Mouse (Mus musculus) embryonic facial prominence, embryonic 10.5 days (tissue): ENCODE results near the gene Msrb2. TPM values are rescaled to one million over a fixed set of nuclear protein-coding genes. Genes with fewer than 3 reads are reported as not detected.

ENCODE experiments used
- DNase-seq: peaks from one replicate; pipeline ENCODE4 v3.0.0-alpha.2; 2017; ENCODE audit warnings: low spot score
- H3K27ac ChIP-seq: fragments of 300-500 bp; sonication (generic); replicated peaks from 2 replicates; pipeline ENCODE4 v1.5.1; 2016; ENCODE audit warnings: mild to moderate bottlenecking
- H3K27me3 ChIP-seq: fragments of 300-500 bp; sonication (generic); replicated peaks from 2 replicates; pipeline ENCODE4 v1.6.1; 2016; ENCODE audit warnings: low read depth, mild to moderate bottlenecking; ENCODE audit not compliant: poor library complexity, severe bottlenecking
- H3K36me3 ChIP-seq: fragments of 300-500 bp; sonication (generic); replicated peaks from 2 replicates; pipeline ENCODE4 v1.6.1; 2016; ENCODE audit warnings: mild to moderate bottlenecking, moderate library complexity
- H3K4me1 ChIP-seq: fragments of 300-500 bp; sonication (generic); 2 replicates; pipeline ENCODE4 v1.6.1; 2016
- H3K4me3 ChIP-seq: fragments of 300-500 bp; sonication (generic); 2 replicates; pipeline ENCODE4 v1.5.1; 2016; ENCODE audit warnings: mild to moderate bottlenecking, moderate library complexity
- H3K9me3 ChIP-seq: fragments of 300-500 bp; sonication (generic); 2 replicates; pipeline ENCODE4 v1.6.1; 2016; ENCODE audit warnings: mild to moderate bottlenecking
- WGBS: fragments of 180-500 bp; shearing (Covaris S2); methylation state at CpG from one replicate; pipeline ENCODE4 v1.1.7; 2016; 5-methylcytosine and 5-hydroxymethylcytosine counted together
- polyA plus RNA-seq: library from polyadenylated mRNA; unstranded; fragments of >200 nt; fragmentation: Nextera tagmentation; extraction: Ambion mirVana; gene quantifications from 2 replicates; pipeline ENCODE4 v1.2.1, GENCODE M21; 2016

The Msrb2 gene
- polyA plus RNA-seq, 1 experiment from 2014 or later = 22.9 TPM

DNA sequence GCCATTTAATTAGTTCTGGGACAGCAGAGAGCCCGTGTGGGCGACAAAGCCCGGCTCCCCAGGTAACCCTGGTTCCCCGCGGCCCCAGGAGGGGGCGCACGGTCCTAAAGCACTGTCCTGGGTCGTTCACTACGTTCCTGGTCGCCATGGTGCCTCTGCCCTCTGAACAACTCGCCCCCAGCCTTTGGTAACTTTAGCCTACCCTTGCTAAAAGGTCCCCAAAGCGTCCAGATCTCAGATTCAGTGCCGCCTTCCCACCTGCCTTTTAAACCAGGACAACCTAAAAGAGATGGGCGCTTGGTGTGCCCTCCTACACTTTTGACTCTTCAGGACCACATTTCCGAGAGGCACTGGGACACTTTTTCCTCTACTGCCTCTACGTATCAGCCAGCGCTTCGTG is 59.9 kb downstream of the Msrb2 start:
- Histone ChIP-seq H3K4me3 (peak overlapping the region; percentile 41), H3K9me3 (no peaks in the 10 kb centered on the region), H3K27me3 (peaks cover 99% of the 10 kb centered on the region), H3K36me3 (no peaks in the 10 kb centered on the region), H3K4me1 (peaks cover 17% of the 10 kb centered on the region), H3K27ac (no peak overlapping the region)
- DNase-seq = peak; percentile 65
- whole genome bisulfite sequencing = under 1% methylated on average over 18 of the region's 18 CpGs

DNA sequence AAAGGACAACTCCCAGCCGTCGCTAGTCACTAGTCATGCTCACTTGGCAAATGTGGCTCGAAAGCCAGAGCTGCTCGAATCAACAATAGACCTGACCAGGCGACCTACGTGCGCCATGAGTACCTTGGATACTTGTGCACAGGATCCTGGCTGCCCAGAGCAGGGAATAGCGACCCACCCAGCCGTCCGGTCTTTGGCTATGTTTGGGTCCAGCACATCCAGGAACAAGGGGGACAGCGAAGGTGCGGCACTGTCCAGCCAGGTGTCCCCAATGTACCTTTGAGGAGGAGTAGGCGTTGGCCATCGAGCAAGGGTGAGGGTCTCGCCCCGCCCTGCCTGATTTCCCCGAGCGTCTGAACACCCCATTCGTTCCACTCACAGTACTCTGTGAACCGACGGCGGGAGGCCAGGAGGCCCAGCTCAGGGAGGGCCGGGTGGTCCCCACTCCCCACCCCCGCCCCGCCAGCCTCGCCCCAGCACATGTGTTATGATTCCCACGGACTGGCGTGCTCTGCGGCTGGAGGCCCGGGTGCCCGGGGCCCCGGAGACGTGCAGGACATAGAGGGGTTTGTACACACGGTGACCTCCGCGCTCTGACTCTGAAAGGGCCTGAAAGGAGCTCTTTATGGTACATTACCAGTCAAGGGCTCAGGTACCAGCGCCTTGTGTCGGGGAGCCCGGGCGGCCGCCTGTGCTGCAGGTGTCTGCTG is 60.5 kb downstream of the Msrb2 start:
- 1% methylated on average over 41 of the region's 41 CpGs for WGBS
- peak; percentile 38 for DNase-seq
- peaks cover 99% of the 10 kb centered on the region for H3K27me3 ChIP-seq
- H3K36me3 ChIP-seq = no peaks in the 10 kb centered on the region
- no peaks in the 10 kb centered on the region for H3K9me3 ChIP-seq
- peak overlapping the region; percentile 36; the same call in 1 of the 2 replicates for H3K4me3 ChIP-seq
- peaks cover 17% of the 10 kb centered on the region for H3K4me1 ChIP-seq
- H3K27ac ChIP-seq = no peak overlapping the region

DNA sequence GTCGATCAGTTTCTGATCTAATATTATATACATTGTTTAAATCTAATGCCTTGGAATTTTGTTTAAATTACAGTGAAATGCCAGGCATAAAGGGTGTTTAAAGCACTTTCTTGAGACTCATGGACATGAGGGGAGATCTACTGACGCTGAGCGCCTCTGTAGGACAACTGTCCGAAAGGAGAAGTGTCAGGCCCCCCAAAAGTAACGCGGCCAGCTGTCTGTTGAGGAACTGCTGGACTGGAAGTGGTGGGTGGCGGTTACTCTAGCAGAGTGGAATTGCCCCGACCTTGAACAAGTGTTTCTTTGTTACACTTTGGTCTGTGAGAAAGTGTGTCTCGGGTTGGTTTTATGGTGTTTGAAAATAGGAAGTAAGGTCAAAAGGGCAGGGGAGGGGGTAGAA is 73.1 kb downstream of the Msrb2 start:
- H3K9me3 ChIP-seq = no peaks in the 10 kb centered on the region
- no peak overlapping the region for H3K27ac ChIP-seq
- no peaks in the 10 kb centered on the region for H3K36me3 ChIP-seq
- 2% methylated on average over 9 of the region's 9 CpGs for WGBS
- peaks cover 97% of the 10 kb centered on the region for H3K27me3 ChIP-seq
- H3K4me1 ChIP-seq = peaks cover 28% of the 10 kb centered on the region
- no peak for DNase-seq
- H3K4me3 ChIP-seq = no peak overlapping the region

Other genes with a start within 250 kb of the Msrb2 start
- 0.09 TPM in 2 replicates for gene Armc3, start 172.1 kb upstream of the Msrb2 start, polyA plus RNA-seq
- gene Ptf1a, start 74.2 kb downstream of the Msrb2 start, polyA plus RNA-seq = 0.41 and 1.1 TPM in 2 replicates
- not detected in 2 replicates for gene 4921504E06Rik, start 182.5 kb downstream of the Msrb2 start, polyA plus RNA-seq